Mouse (Mus musculus): ENCODE measurements at regions not wholly inside any gene's neighbourhood (a gene's known extent, or its start where the extent isn't known, plus 50 kb on each side); places are given as distances from the start of the nearest gene placed in this dataset.

DNA sequence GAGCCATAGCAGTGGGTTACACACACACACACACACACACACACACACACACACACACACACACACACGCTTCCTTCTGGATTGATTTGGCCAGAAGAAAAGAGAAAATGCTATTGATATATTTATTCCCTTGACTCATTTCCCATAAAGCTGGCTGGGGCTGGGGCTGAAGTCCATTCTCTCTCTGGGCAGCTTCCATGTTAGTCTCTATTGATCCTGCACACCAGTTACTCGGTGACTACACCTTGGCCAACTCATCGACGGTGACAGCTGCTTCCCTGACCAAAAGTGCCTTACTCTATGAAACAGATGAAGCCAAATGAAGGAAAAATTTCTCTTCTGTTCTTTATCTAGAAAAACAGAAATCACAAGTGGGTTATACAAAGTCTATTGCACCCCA lies 82.1 kb downstream of the Snx18 start:
- Histone ChIP-seq H3K9ac (no peak overlapping the region), H3K27ac (no peak overlapping the region), H3K4me3 (no peak overlapping the region), H3K4me2 (no peak overlapping the region), H3K27me3 (no peaks in the 10 kb centered on the region), H3K36me3 (no peaks in the 10 kb centered on the region), H3K4me1 (peaks cover 11% of the 10 kb centered on the region), H3K9me3 (no peaks in the 10 kb centered on the region)
- WGBS = 90% methylated on average over 4 of the region's 4 CpGs
- no peak for ATAC-seq (ENCODE audit: insufficient number of reproducible peaks, insufficient read depth, low FRiP score, low TSS enrichment, low read depth)

DNA sequence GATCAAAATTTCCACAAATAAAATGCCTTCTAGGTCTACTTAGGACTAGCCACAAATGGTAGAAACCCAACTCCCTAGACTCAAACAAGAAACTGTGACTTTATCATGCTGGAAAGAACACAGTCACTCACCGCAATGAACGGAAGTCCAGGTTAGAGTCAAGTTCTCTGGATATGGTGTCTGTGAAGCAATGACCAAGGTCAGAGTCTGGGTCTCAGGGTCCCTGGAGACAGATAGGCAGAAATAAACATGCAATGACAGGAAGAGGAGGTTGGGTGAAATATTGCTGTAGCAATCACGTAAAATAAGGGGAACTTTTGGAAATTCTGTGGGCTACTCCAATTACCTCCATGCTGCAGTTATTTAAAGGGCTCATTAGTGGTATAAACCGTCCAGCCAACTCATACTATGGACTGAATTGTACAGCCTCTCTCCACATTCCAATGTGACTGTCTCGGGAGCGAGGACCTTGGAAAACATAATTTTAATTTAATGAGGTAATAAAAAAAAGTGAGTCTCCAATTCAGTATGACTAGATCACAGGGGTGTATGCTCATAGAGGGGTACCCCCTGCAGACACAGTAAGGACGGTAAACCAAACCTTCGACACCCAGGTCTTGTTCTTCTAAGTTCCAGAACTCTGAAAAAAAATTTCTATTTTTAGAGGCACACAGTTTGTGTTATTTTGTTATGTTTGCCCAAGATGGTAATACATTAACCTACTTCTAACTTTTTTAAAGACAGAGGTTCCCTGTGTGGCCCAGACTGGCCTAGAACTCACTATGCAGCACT lies 83.5 kb downstream of the Snx18 start:
- peaks cover 11% of the 10 kb centered on the region for H3K4me1 ChIP-seq
- no peaks in the 10 kb centered on the region for H3K36me3 ChIP-seq
- no peak overlapping the region for H3K4me3 ChIP-seq
- H3K27me3 ChIP-seq = no peaks in the 10 kb centered on the region
- H3K4me2 ChIP-seq = no peak overlapping the region
- no peak for ATAC-seq (ENCODE audit: insufficient number of reproducible peaks, insufficient read depth, low FRiP score, low TSS enrichment, low read depth)
- H3K9ac ChIP-seq = no peak overlapping the region
- WGBS = 71% methylated on average over 8 of the region's 8 CpGs
- no peaks in the 10 kb centered on the region for H3K9me3 ChIP-seq
- H3K27ac ChIP-seq = no peak overlapping the region

DNA sequence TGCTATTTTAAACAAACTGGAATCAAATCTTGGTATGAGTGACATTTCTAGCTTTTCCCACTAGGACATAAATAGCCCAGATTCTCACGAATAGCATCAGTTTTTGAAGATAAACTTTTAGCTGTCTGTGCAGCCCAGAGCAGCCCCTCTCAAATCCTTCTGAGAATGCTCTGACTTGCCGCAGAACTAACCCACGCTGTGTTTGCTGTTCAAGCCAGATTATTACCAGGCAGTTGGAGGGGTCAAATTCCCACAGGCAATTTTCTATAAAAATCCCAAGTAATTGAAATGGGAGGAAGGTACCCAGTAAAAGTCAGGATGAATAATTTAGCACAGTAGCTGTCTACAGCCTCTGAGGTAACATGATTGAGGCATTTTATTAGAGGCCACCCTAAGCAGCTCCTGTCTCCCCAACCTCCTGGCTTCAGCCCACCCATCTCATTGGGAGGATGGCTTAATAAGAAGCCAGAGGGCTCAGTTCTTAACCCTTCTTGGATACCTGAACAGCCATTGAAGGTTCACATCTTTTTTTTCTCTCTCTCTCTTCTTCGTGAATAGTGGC lies 84.4 kb downstream of the Snx18 start:
- Histone ChIP-seq H3K27me3 (no peaks in the 10 kb centered on the region), H3K4me2 (no peak overlapping the region), H3K9ac (no peak overlapping the region), H3K4me3 (no peak overlapping the region), H3K9me3 (no peaks in the 10 kb centered on the region), H3K27ac (no peak overlapping the region), H3K4me1 (peaks cover 11% of the 10 kb centered on the region), H3K36me3 (no peaks in the 10 kb centered on the region)
- ATAC-seq (ENCODE audit: insufficient number of reproducible peaks, insufficient read depth, low FRiP score, low TSS enrichment, low read depth) = no peak
- WGBS = 28% methylated on average over 4 of the region's 4 CpGs

DNA sequence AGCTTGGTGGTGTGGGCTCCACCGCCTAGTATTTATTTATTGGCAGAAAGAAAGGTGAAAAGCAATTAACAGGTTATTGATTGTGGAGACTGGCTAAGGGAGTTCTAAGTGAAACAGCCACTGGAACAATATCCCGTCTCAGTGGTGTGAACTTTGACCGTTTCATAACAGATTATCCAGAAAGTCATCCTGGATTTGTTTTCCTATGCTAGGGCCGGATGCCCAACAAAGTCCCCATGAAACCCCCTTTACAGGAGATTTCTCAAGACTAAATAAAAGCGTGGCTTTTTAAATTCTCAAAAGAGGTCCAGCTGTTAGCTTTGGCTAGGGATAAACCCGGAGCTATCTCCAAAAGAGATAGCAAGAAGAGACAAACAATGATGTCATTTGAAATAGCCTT lies 91.4 kb downstream of the Snx18 start:
- Histone ChIP-seq H3K27me3 (no peaks in the 10 kb centered on the region), H3K9me3 (no peaks in the 10 kb centered on the region), H3K9ac (no peak overlapping the region), H3K36me3 (no peaks in the 10 kb centered on the region), H3K4me1 (no peaks in the 10 kb centered on the region), H3K27ac (no peak overlapping the region), H3K4me3 (no peak overlapping the region), H3K4me2 (no peak overlapping the region)
- ATAC-seq (ENCODE audit: insufficient number of reproducible peaks, insufficient read depth, low FRiP score, low TSS enrichment, low read depth) = no peak
- WGBS = 85% methylated on average over 6 of the region's 6 CpGs

DNA sequence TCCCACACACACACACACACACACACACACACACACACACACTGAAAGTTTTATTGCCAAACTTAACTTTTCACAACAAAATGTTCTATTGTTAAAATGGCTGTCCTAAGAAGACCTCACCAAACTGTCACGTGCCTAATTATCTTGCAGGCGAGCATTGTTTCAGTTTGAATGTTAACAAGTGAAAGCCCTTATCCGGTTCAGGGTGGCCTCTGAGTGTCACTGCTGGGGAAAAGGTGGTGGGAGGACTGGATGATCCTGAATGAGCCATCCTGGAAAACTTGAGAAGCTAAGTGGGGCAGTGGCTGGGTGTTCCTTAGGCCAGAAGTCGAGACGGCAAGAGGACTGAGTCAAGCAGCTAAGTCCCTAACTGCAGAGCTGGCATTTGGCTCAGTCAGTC lies 94.9 kb downstream of the Snx18 start:
- 79% methylated on average over 5 of the region's 5 CpGs for WGBS
- H3K4me3 ChIP-seq = no peak overlapping the region
- H3K4me2 ChIP-seq = no peak overlapping the region
- H3K4me1 ChIP-seq = no peaks in the 10 kb centered on the region
- H3K9ac ChIP-seq = no peak overlapping the region
- H3K27ac ChIP-seq = no peak overlapping the region
- H3K9me3 ChIP-seq = no peaks in the 10 kb centered on the region
- ATAC-seq (ENCODE audit: insufficient number of reproducible peaks, insufficient read depth, low FRiP score, low TSS enrichment, low read depth) = no peak
- H3K27me3 ChIP-seq = no peaks in the 10 kb centered on the region
- no peaks in the 10 kb centered on the region for H3K36me3 ChIP-seq

DNA sequence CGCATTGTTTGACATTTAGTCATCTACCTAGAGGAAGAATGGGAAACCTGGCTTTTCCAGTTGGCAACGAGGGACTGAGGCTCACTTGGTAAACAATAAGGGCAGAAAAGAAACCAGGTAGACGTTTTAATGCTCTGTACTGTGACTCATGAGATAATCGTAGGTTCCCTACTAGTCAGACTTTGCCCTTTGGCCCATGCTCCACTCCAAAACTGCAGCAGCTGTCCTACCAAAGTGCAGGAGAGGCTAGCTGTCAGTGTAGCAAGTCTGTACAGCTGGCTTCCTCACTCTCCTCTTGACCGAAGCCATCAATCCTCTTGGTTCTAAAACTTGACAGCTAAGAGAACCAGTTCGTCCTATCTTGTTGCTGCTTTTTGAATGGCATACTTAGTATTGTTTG lies 100.2 kb downstream of the Snx18 start:
- no peak overlapping the region for H3K27ac ChIP-seq
- H3K4me1 ChIP-seq = peaks cover 8% of the 10 kb centered on the region; the same call in 1 of the 2 replicates
- H3K9ac ChIP-seq = no peak overlapping the region
- no peak overlapping the region for H3K4me2 ChIP-seq
- no peaks in the 10 kb centered on the region for H3K9me3 ChIP-seq
- WGBS = 81% methylated on average over 6 of the region's 6 CpGs
- no peak overlapping the region for H3K4me3 ChIP-seq
- no peak for ATAC-seq (ENCODE audit: insufficient number of reproducible peaks, insufficient read depth, low FRiP score, low TSS enrichment, low read depth)
- H3K27me3 ChIP-seq = no peaks in the 10 kb centered on the region
- H3K36me3 ChIP-seq = no peaks in the 10 kb centered on the region

DNA sequence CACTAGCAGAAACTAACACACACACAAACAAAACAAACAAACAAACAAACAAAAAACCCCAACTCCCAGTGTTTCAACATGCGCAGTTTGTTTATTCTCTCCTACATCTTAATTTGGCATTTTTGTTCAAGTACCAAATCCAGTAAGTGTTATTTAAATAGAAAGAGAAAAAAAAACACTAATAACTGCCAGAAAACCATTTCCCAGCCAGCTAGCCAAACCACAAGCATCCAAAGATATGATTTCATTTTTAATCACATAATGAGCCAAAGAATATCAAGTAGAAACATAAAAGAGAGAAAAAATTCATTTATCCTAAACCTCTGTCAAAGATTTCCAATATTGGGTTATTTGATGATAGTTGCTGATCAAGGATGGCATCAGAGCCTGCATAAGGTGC lies 102.3 kb downstream of the Snx18 start:
- H3K27me3 ChIP-seq = no peaks in the 10 kb centered on the region
- no peak for ATAC-seq (ENCODE audit: insufficient number of reproducible peaks, insufficient read depth, low FRiP score, low TSS enrichment, low read depth)

DNA sequence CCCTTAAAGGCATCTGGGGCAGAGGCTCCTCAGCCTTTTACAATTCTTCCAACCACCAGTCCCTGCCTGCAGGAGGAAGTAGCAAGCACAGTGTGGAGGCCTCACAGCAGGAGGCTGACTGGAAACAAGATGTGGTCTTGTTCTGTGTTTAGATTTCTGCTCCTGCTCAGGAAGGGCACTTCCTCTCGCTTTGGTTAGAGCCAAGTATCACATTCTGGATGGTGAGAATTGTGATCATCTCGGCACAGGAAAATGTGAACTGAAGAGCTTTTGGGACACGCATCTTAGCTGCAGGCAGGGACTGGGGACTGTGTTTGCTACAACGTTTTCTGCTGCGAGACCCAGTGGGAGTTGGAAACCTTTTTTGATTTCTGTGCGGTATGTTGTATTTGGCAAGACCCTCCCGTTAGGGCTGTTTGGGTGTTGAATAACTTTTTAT lies 103.2 kb downstream of the Snx18 start:
- peak overlapping the region; percentile 14 for H3K4me2 ChIP-seq

More for the DNA sequence above, 102.3 kb downstream of the Snx18 start:
- H3K36me3 ChIP-seq = no peaks in the 10 kb centered on the region
- peaks cover 8% of the 10 kb centered on the region; the same call in 1 of the 2 replicates for H3K4me1 ChIP-seq
- WGBS = 94% methylated on average over 1 of the region's 1 CpGs
- H3K9me3 ChIP-seq = no peaks in the 10 kb centered on the region
- no peak overlapping the region for H3K4me3 ChIP-seq
- no peak overlapping the region for H3K9ac ChIP-seq
- H3K4me2 ChIP-seq = no peak overlapping the region
- H3K27ac ChIP-seq = no peak overlapping the region

DNA sequence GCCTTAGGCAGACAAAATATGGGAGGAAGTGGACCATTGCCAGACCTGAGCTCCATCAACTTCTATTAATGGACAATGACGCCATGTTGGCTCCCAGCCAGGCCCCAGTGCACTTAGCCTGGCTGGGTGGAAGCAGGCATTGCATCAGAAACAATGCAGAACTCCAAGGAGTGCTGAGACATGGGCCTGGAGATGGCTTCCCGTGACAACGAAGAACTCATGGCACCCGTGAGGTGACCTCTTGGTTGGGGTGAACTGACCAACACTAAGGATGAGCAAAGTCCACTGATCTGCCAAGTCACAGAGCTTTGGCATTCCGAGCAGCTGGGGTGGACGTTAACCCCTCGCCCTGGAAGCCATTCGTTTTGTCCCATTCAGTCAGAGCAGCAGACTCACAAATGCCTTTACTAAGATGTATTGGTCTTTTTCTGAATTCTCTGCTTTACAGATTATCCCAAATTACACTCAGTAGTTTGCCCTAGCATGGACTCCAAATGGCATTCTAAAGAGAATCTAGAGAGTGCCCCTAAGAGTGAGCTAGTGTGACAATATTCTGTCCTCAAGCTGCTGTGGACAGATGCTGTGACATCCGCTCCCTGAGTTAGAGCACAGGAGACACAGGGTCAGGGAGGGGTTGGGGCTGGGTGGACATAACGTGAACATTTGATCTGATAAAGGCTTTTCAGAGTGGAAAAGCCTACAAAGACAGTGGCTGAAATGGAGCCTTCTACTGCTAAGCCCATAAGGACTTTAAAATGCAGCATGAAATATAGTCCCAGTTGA lies 108.8 kb downstream of the Snx18 start:
- ATAC-seq (ENCODE audit: insufficient number of reproducible peaks, insufficient read depth, low FRiP score, low TSS enrichment, low read depth) = no peak

More for the DNA sequence above, 103.2 kb downstream of the Snx18 start:
- peak; percentile 20; the same call in 1 of the 2 replicates for ATAC-seq (ENCODE audit: insufficient number of reproducible peaks, insufficient read depth, low FRiP score, low TSS enrichment, low read depth)
- no peak overlapping the region for H3K9ac ChIP-seq
- no peaks in the 10 kb centered on the region for H3K27me3 ChIP-seq
- H3K9me3 ChIP-seq = no peaks in the 10 kb centered on the region
- peak overlapping the region; percentile 62 for H3K27ac ChIP-seq
- no peaks in the 10 kb centered on the region for H3K36me3 ChIP-seq
- H3K4me1 ChIP-seq = peaks cover 8% of the 10 kb centered on the region; the same call in 1 of the 2 replicates
- no peak overlapping the region for H3K4me3 ChIP-seq
- WGBS = 30% methylated on average over 7 of the region's 7 CpGs

DNA sequence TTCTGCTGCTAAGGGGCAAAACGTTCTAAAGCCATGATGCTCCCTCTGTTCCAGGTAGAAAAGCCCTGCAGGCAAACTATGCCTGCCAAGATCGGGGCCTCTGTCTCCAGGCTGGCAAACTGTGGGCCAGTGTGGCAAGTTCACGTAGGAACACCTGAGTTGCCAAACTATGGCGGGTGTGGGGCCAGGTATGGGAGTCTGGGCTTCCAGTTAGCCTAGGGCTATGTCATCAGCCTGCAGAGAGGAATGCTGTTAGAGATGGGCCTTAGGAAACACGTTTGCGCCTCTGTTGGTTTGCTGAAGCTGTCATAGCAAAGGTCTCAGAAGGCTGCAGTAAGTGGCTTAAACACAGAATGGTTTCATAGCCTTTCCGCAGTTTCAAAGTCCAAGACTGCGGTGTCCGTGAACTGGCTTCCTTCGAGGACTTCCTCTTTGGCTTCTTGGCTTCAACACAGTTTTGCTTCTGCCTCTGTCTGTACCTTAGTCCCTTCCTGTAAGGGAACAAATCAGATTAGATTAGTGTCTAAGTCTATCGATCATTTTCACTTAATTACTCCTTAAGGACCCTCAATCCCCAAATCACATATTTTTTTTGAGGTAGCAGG lies 110.1 kb downstream of the Snx18 start:
- Histone ChIP-seq H3K36me3 (no peaks in the 10 kb centered on the region), H3K4me3 (no peak overlapping the region), H3K27ac (no peak overlapping the region), H3K9ac (no peak overlapping the region), H3K4me1 (peaks cover 8% of the 10 kb centered on the region; the same call in 1 of the 2 replicates), H3K27me3 (no peaks in the 10 kb centered on the region), H3K9me3 (no peaks in the 10 kb centered on the region), H3K4me2 (no peak overlapping the region)
- ATAC-seq (ENCODE audit: insufficient number of reproducible peaks, insufficient read depth, low FRiP score, low TSS enrichment, low read depth) = no peak
- 77% methylated on average over 11 of the region's 11 CpGs for WGBS

More for the DNA sequence above, 108.8 kb downstream of the Snx18 start:
- WGBS = 81% methylated on average over 10 of the region's 10 CpGs
- peaks cover 8% of the 10 kb centered on the region; the same call in 1 of the 2 replicates for H3K4me1 ChIP-seq
- H3K27me3 ChIP-seq = no peaks in the 10 kb centered on the region
- no peaks in the 10 kb centered on the region for H3K9me3 ChIP-seq
- H3K27ac ChIP-seq = no peak overlapping the region
- no peaks in the 10 kb centered on the region for H3K36me3 ChIP-seq
- H3K9ac ChIP-seq = no peak overlapping the region
- H3K4me3 ChIP-seq = no peak overlapping the region
- no peak overlapping the region for H3K4me2 ChIP-seq

DNA sequence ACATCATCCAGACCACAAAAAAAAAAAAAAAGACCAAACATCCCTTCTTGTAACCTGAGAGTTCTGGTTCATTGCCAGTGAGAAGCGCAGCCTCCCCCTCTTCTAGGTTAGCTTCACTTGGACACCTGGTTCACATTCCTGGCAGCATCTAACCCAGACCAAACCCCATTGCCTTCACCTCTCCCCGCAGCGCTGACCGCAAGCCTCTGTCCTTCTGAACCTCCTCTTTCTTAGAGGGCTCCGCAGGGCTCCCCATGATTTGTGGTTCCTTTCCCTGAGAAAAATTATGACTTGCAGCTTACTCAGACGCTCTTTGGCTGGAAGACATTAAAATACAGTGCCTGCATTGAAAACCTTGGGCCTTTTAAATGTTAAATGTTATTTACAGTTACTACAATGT lies 115.8 kb downstream of the Snx18 start:
- no peak overlapping the region for H3K27ac ChIP-seq
- no peak overlapping the region for H3K4me3 ChIP-seq
- no peak for ATAC-seq (ENCODE audit: insufficient number of reproducible peaks, insufficient read depth, low FRiP score, low TSS enrichment, low read depth)
- 58% methylated on average over 6 of the region's 6 CpGs for WGBS
- no peaks in the 10 kb centered on the region for H3K9me3 ChIP-seq
- H3K9ac ChIP-seq = no peak overlapping the region
- no peaks in the 10 kb centered on the region for H3K27me3 ChIP-seq
- H3K36me3 ChIP-seq = no peaks in the 10 kb centered on the region
- H3K4me1 ChIP-seq = peaks cover 5% of the 10 kb centered on the region; the same call in 1 of the 2 replicates
- no peak overlapping the region for H3K4me2 ChIP-seq

All from embryonic facial prominence, embryonic 13.5 days (tissue).